Mouse (Mus musculus) cerebellum, postnatal 10 days (tissue): ENCODE results near the gene Osbpl7.

ENCODE experiments used
- DNase-seq, 2 experiments: peaks; one replicate each; pipeline ENCODE4 v3.0.0; 2021; ENCODE audit warnings: mixed read lengths in 2 of 2

Osbpl7 gene

GRCm38 (mm10) chr11:97083401-97084140 is 33.1 kb downstream of the Osbpl7 start:
- no peak for DNase-seq

GRCm38 (mm10) chr11:97084821-97085505 is 34.5 kb downstream of the Osbpl7 start:
- no peak for DNase-seq

GRCm38 (mm10) chr11:97086365-97086764 is 35.9 kb downstream of the Osbpl7 start:
- DNase-seq, result no peak

GRCm38 (mm10) chr11:97094600-97094999 is 44.2 kb downstream of the Osbpl7 start:
- DNase-seq, result no peak

GRCm38 (mm10) chr11:97098791-97099190 is 48.4 kb downstream of the Osbpl7 start:
- peak; percentile 34 to 45 for DNase-seq

- DNase-seq, result peak; percentile 92 to 94
Measured at GRCm38 (mm10) chr11:97101722-97102121, 51.3 kb downstream of the Osbpl7 start.

- no peak for DNase-seq
Measured at GRCm38 (mm10) chr11:97103163-97104090, 53.0 kb downstream of the Osbpl7 start.

GRCm38 (mm10) chr11:97104091-97104483 is 53.7 kb downstream of the Osbpl7 start:
- no peak for DNase-seq

- no peak for DNase-seq
Measured at GRCm38 (mm10) chr11:97108976-97109375, 58.5 kb downstream of the Osbpl7 start.

GRCm38 (mm10) chr11:97112519-97113125 is 62.2 kb downstream of the Osbpl7 start:
- DNase-seq, result no peak

GRCm38 (mm10) chr11:97114671-97115601 is 64.5 kb downstream of the Osbpl7 start, which contains the start of gene Tbx21:
TSS of gene Tbx21 (minus strand) at chr11:97115331.
- peak in 1 of 2 experiments; percentile 46 for DNase-seq

GRCm38 (mm10) chr11:97115797-97116196 is 65.4 kb downstream of the Osbpl7 start:
- DNase-seq, result no peak
